Mouse (Mus musculus) neural tube, embryonic 11.5 days (tissue): ENCODE data around the gene H2-Eb2. TPM values are rescaled to one million over a fixed set of nuclear protein-coding genes. Genes with fewer than 3 reads are reported as not detected.

Source experiments
- polyA plus RNA-seq: library from polyadenylated mRNA; unstranded; fragments of >200 nt; fragmentation: Nextera tagmentation; extraction: Ambion mirVana; gene quantifications from 2 replicates; pipeline ENCODE4 v1.2.1, GENCODE M21; 2014

H2-Eb2 gene
- polyA plus RNA-seq, 1 experiment from 2014 or later: not detected

Other genes with a start within 250 kb of the H2-Eb2 start
- gene H2-Oa, start 233.3 kb upstream of the H2-Eb2 start, polyA plus RNA-seq: 0.93 TPM in 1 of 2 replicates, not detected in the other
- gene H2-DMa, start 206.1 kb upstream of the H2-Eb2 start, polyA plus RNA-seq: 9.2 and 10.3 TPM in 2 replicates
- gene Brd2, start 203.0 kb upstream of the H2-Eb2 start, polyA plus RNA-seq: 116 and 133 TPM in 2 replicates
- not detected in 2 replicates for gene H2-DMb2, start 182.4 kb upstream of the H2-Eb2 start, polyA plus RNA-seq
- gene H2-DMb1, start 172.6 kb upstream of the H2-Eb2 start, polyA plus RNA-seq: not detected in 2 replicates
- gene Tap1, start 138.1 kb upstream of the H2-Eb2 start, polyA plus RNA-seq: 0.68 and 1.3 TPM in 2 replicates
- gene Psmb9, start 137.9 kb upstream of the H2-Eb2 start, polyA plus RNA-seq: 0.80 and 0.96 TPM in 2 replicates
- 2.1 and 3.3 TPM in 2 replicates for gene Psmb8, start 127.9 kb upstream of the H2-Eb2 start, polyA plus RNA-seq
- 0.59 and 0.60 TPM in 2 replicates for gene Tap2, start 122.1 kb upstream of the H2-Eb2 start, polyA plus RNA-seq
- gene H2-Ob, start 86.8 kb upstream of the H2-Eb2 start, polyA plus RNA-seq: not detected in 2 replicates
- gene H2-Ab1, start 68.0 kb upstream of the H2-Eb2 start, polyA plus RNA-seq: 2.6 and 4.5 TPM in 2 replicates
- not detected in 2 replicates for gene H2-Aa, start 37.8 kb upstream of the H2-Eb2 start, polyA plus RNA-seq
- 0.70 and 1.8 TPM in 2 replicates for gene H2-Eb1, start 19.8 kb upstream of the H2-Eb2 start, polyA plus RNA-seq
- gene Btnl2, start 29.2 kb downstream of the H2-Eb2 start, polyA plus RNA-seq: not detected in 2 replicates
- gene Btnl1, start 51.5 kb downstream of the H2-Eb2 start, polyA plus RNA-seq: not detected in 2 replicates
- gene BC051142, start 73.2 kb downstream of the H2-Eb2 start, polyA plus RNA-seq: 1.3 and 1.7 TPM in 2 replicates
- not detected in 2 replicates for gene Btnl4, start 151.7 kb downstream of the H2-Eb2 start, polyA plus RNA-seq
- not detected in 2 replicates for gene Btnl6, start 191.7 kb downstream of the H2-Eb2 start, polyA plus RNA-seq
- 11.0 and 13.1 TPM in 2 replicates for gene Notch4, start 238.6 kb downstream of the H2-Eb2 start, polyA plus RNA-seq